Mouse (Mus musculus): Measurements from ENCODE around the gene Pkd1l1. TPM values are rescaled to one million over a fixed set of nuclear protein-coding genes. Genes with fewer than 3 reads are reported as not detected.

Gene Pkd1l1
- polyA plus RNA-seq, 1 experiment from 2014 or later = 0.08 TPM

- no peak for ATAC-seq
- Histone ChIP-seq H3K4me2 (replicated peaks) (no peak overlapping the region), H3K4me1 (replicated peaks) (no peaks in the 10 kb centered on the region), H3K27ac (no peak overlapping the region), H3K36me3 (no peaks in the 10 kb centered on the region), H3K9ac (replicated peaks) (no peak overlapping the region), H3K4me3 (replicated peaks) (no peak overlapping the region), H3K27me3 (no peaks in the 10 kb centered on the region), H3K9me3 (no peaks in the 10 kb centered on the region)
- WGBS = 84% methylated on average over 6 of the region's 6 CpGs
Observed at GRCm38 (mm10) chr11:8972093-8972492, 973 bp downstream of the Pkd1l1 start.

GRCm38 (mm10) chr11:8970509-8970908 is 2.6 kb downstream of the Pkd1l1 start:
- Histone ChIP-seq H3K27me3 (no peaks in the 10 kb centered on the region), H3K9ac (replicated peaks) (no peak overlapping the region), H3K9me3 (no peaks in the 10 kb centered on the region), H3K27ac (no peak overlapping the region), H3K4me1 (replicated peaks) (no peaks in the 10 kb centered on the region), H3K36me3 (no peaks in the 10 kb centered on the region), H3K4me3 (replicated peaks) (no peak overlapping the region), H3K4me2 (replicated peaks) (no peak overlapping the region)
- ATAC-seq = no peak
- 77% methylated on average over 9 of the region's 9 CpGs for WGBS

- H3K27ac ChIP-seq = no peak overlapping the region
- ATAC-seq = no peak
- WGBS = 97% methylated on average over 7 of the region's 7 CpGs
- no peaks in the 10 kb centered on the region for H3K36me3 ChIP-seq
- no peak overlapping the region for H3K4me2 ChIP-seq (replicated peaks)
- no peaks in the 10 kb centered on the region for H3K9me3 ChIP-seq
- no peaks in the 10 kb centered on the region for H3K27me3 ChIP-seq
- H3K9ac ChIP-seq (replicated peaks) = no peak overlapping the region
- no peak overlapping the region for H3K4me3 ChIP-seq (replicated peaks)
- H3K4me1 ChIP-seq (replicated peaks) = no peaks in the 10 kb centered on the region
Observed at GRCm38 (mm10) chr11:8968094-8968493, 5.0 kb downstream of the Pkd1l1 start.

GRCm38 (mm10) chr11:8958572-8958971 is 14.5 kb downstream of the Pkd1l1 start:
- ATAC-seq = no peak
- Histone ChIP-seq H3K9ac (replicated peaks) (no peak overlapping the region), H3K27me3 (no peaks in the 10 kb centered on the region), H3K4me1 (replicated peaks) (no peaks in the 10 kb centered on the region), H3K27ac (no peak overlapping the region), H3K4me2 (replicated peaks) (no peak overlapping the region), H3K9me3 (no peaks in the 10 kb centered on the region), H3K36me3 (no peaks in the 10 kb centered on the region), H3K4me3 (replicated peaks) (no peak overlapping the region)
- 61% methylated on average over 10 of the region's 10 CpGs for WGBS

GRCm38 (mm10) chr11:8958108-8958507 is 15.0 kb downstream of the Pkd1l1 start:
- 73% methylated on average over 4 of the region's 4 CpGs for WGBS
- H3K27ac ChIP-seq = no peak overlapping the region
- H3K9ac ChIP-seq (replicated peaks) = no peak overlapping the region
- H3K4me2 ChIP-seq (replicated peaks) = no peak overlapping the region
- no peak for ATAC-seq
- H3K36me3 ChIP-seq = no peaks in the 10 kb centered on the region
- no peak overlapping the region for H3K4me3 ChIP-seq (replicated peaks)
- H3K4me1 ChIP-seq (replicated peaks) = no peaks in the 10 kb centered on the region
- H3K9me3 ChIP-seq = no peaks in the 10 kb centered on the region
- H3K27me3 ChIP-seq = no peaks in the 10 kb centered on the region

- no peak for ATAC-seq
Observed at GRCm38 (mm10) chr11:8957023-8957422, 16.0 kb downstream of the Pkd1l1 start.

GRCm38 (mm10) chr11:8955678-8956077 is 17.4 kb downstream of the Pkd1l1 start:
- Histone ChIP-seq H3K4me2 (replicated peaks) (no peak overlapping the region), H3K27me3 (no peaks in the 10 kb centered on the region), H3K9ac (replicated peaks) (no peak overlapping the region), H3K4me3 (replicated peaks) (no peak overlapping the region), H3K9me3 (no peaks in the 10 kb centered on the region), H3K4me1 (replicated peaks) (no peaks in the 10 kb centered on the region), H3K36me3 (no peaks in the 10 kb centered on the region), H3K27ac (no peak overlapping the region)
- ATAC-seq = peak; percentile 78
- 13% methylated on average over 1 of the region's 1 CpGs for WGBS

More at GRCm38 (mm10) chr11:8957023-8957422, 16.0 kb downstream of the Pkd1l1 start:
- no peak overlapping the region for H3K9ac ChIP-seq (replicated peaks)
- no peaks in the 10 kb centered on the region for H3K36me3 ChIP-seq
- H3K4me1 ChIP-seq (replicated peaks) = no peaks in the 10 kb centered on the region
- H3K4me2 ChIP-seq (replicated peaks) = no peak overlapping the region
- no peak overlapping the region for H3K4me3 ChIP-seq (replicated peaks)
- no peaks in the 10 kb centered on the region for H3K9me3 ChIP-seq
- H3K27me3 ChIP-seq = no peaks in the 10 kb centered on the region
- 67% methylated on average over 6 of the region's 6 CpGs for WGBS
- H3K27ac ChIP-seq = no peak overlapping the region

GRCm38 (mm10) chr11:8949765-8950430 is 23.2 kb downstream of the Pkd1l1 start:
- H3K27me3 ChIP-seq = no peaks in the 10 kb centered on the region
- 0 out of 2 replicates have a peak, but pooled peaks have one; percentile 31 for ATAC-seq
- no peak overlapping the region for H3K9ac ChIP-seq (replicated peaks)
- H3K36me3 ChIP-seq = no peaks in the 10 kb centered on the region
- H3K27ac ChIP-seq = no peak overlapping the region
- no peaks in the 10 kb centered on the region for H3K9me3 ChIP-seq
- 70% methylated on average over 6 of the region's 6 CpGs for WGBS
- H3K4me1 ChIP-seq (replicated peaks) = no peaks in the 10 kb centered on the region
- no peak overlapping the region for H3K4me3 ChIP-seq (replicated peaks)
- H3K4me2 ChIP-seq (replicated peaks) = no peak overlapping the region

- no peak for ATAC-seq
- Histone ChIP-seq H3K36me3 (no peaks in the 10 kb centered on the region), H3K4me2 (replicated peaks) (no peak overlapping the region), H3K4me1 (replicated peaks) (no peaks in the 10 kb centered on the region), H3K9me3 (no peaks in the 10 kb centered on the region), H3K4me3 (replicated peaks) (no peak overlapping the region), H3K27me3 (no peaks in the 10 kb centered on the region), H3K27ac (no peak overlapping the region), H3K9ac (replicated peaks) (no peak overlapping the region)
- WGBS = 68% methylated on average over 3 of the region's 3 CpGs
Observed at GRCm38 (mm10) chr11:8948871-8949270, 24.2 kb downstream of the Pkd1l1 start.

GRCm38 (mm10) chr11:8944114-8944513 is 29.0 kb downstream of the Pkd1l1 start:
- Histone ChIP-seq H3K9ac (replicated peaks) (no peak overlapping the region), H3K27ac (no peak overlapping the region), H3K27me3 (no peaks in the 10 kb centered on the region), H3K4me3 (replicated peaks) (no peak overlapping the region), H3K9me3 (no peaks in the 10 kb centered on the region), H3K4me1 (replicated peaks) (no peaks in the 10 kb centered on the region), H3K4me2 (replicated peaks) (no peak overlapping the region), H3K36me3 (no peaks in the 10 kb centered on the region)
- 89% methylated on average over 4 of the region's 4 CpGs for WGBS
- no peak for ATAC-seq

- ATAC-seq = no peak
- Histone ChIP-seq H3K27me3 (no peaks in the 10 kb centered on the region), H3K9me3 (no peaks in the 10 kb centered on the region), H3K4me1 (replicated peaks) (no peaks in the 10 kb centered on the region), H3K4me2 (replicated peaks) (no peak overlapping the region), H3K4me3 (replicated peaks) (no peak overlapping the region), H3K27ac (no peak overlapping the region), H3K9ac (replicated peaks) (no peak overlapping the region), H3K36me3 (no peaks in the 10 kb centered on the region)
- 86% methylated on average over 2 of the region's 2 CpGs for WGBS
Observed at GRCm38 (mm10) chr11:8942446-8942845, 30.6 kb downstream of the Pkd1l1 start.

GRCm38 (mm10) chr11:8936431-8937110 is 36.5 kb downstream of the Pkd1l1 start:
- WGBS = 84% methylated on average over 9 of the region's 9 CpGs

More at GRCm38 (mm10) chr11:8936431-8937110, 36.5 kb downstream of the Pkd1l1 start:
- no peak overlapping the region for H3K9ac ChIP-seq (replicated peaks)
- H3K4me1 ChIP-seq (replicated peaks) = no peaks in the 10 kb centered on the region
- H3K9me3 ChIP-seq = no peaks in the 10 kb centered on the region
- H3K27ac ChIP-seq = no peak overlapping the region
- ATAC-seq = no peak
- no peaks in the 10 kb centered on the region for H3K36me3 ChIP-seq
- H3K4me3 ChIP-seq (replicated peaks) = no peak overlapping the region
- H3K27me3 ChIP-seq = no peaks in the 10 kb centered on the region
- no peak overlapping the region for H3K4me2 ChIP-seq (replicated peaks)
